Mouse (Mus musculus): ENCODE measurements around the gene Serpinf1. TPM values are rescaled to one million over a fixed set of nuclear protein-coding genes. Genes with fewer than 3 reads are reported as not detected.

Serpinf1 gene
- polyA plus RNA-seq, 1 experiment: 13.7 TPM

DNA sequence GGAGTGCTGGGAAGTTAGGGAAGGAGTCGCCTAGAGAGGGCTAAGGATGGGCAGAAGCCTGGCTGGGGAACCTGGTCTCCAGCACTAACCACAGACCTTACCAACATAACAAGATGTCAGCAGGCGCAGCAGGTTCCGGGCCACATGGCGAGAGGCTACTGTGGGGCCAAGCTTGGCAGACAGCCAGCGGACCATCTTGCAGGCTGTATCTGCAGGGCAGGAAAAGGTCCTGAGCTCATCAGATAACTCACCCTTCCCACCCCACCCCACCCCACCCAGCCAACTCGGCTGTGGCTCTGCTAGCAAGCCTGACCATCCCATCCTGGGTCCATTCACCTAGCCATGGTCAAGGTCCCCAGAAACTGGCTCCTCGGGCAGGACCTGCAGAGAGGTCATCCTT lies 27.2 kb upstream of the Serpinf1 start:
- Histone ChIP-seq H3K4me1 (ENCODE audit: control insufficient read depth, insufficient read depth, low read length) (peaks cover 9% of the 10 kb centered on the region), H3K27ac (ENCODE audit: insufficient read depth, low read length) (no peak overlapping the region), H3K4me3 (ENCODE audit: insufficient read depth, low read length) (no peak overlapping the region)
- TF ChIP-seq POLR2A (IDR thresholded peaks at IDR 0.05; ENCODE audit: extremely low read depth, insufficient read depth, low read length) (no peak), CTCF (IDR thresholded peaks at IDR 0.05; ENCODE audit: extremely low read depth, insufficient read depth, low read length) (no peak)

DNA sequence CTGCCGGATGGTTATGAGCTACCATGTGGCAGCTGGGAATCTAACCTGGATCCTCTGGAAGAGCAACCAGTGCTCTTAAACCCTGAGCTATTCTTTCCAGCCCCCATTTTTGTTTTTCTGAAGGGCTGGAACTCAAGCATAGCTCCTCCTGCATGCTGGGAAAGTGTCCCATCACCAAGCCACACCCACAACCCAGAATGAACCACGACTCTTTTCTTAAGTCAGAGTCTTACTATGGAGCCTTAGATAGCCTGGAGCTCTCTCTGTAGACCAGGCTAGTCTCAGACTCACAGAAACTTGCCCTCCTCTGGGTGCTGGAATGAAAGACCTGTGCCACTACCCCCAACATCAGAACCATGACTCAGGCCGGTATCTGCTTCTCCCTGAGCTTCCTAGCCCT lies 26.1 kb upstream of the Serpinf1 start:
- Histone ChIP-seq H3K4me3 (ENCODE audit: insufficient read depth, low read length) (no peak overlapping the region), H3K27ac (ENCODE audit: insufficient read depth, low read length) (no peak overlapping the region), H3K4me1 (ENCODE audit: control insufficient read depth, insufficient read depth, low read length) (peaks cover 9% of the 10 kb centered on the region)
- TF ChIP-seq POLR2A (IDR thresholded peaks at IDR 0.05; ENCODE audit: extremely low read depth, insufficient read depth, low read length) (no peak), CTCF (IDR thresholded peaks at IDR 0.05; ENCODE audit: extremely low read depth, insufficient read depth, low read length) (no peak)

DNA sequence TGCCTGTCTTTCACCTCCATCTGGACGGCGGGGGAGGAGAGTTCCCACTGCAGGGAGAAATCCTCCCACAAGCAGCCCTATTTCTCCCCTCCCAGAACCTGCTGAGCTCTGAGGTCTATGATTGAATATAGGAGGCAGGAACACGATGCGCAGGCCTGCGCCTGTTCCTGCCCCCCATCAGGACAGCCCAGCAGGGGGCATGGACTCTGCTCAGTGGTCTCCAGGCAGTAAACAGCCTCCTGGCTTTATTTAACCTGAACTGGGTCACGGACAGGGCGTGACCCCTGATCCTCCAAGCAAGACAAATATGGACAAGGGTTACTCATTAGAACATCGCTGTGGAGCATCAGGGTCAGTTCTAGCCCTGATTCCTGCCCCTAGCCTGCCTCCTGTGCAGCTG lies 21.2 kb upstream of the Serpinf1 start:
- Histone ChIP-seq H3K4me3 (ENCODE audit: insufficient read depth, low read length) (no peak overlapping the region), H3K27ac (ENCODE audit: insufficient read depth, low read length) (no peak overlapping the region), H3K4me1 (ENCODE audit: control insufficient read depth, insufficient read depth, low read length) (no peaks in the 10 kb centered on the region)
- TF ChIP-seq POLR2A (IDR thresholded peaks at IDR 0.05; ENCODE audit: extremely low read depth, insufficient read depth, low read length): no peak
- no peak for TF ChIP-seq CTCF (IDR thresholded peaks at IDR 0.05; ENCODE audit: extremely low read depth, insufficient read depth, low read length)

DNA sequence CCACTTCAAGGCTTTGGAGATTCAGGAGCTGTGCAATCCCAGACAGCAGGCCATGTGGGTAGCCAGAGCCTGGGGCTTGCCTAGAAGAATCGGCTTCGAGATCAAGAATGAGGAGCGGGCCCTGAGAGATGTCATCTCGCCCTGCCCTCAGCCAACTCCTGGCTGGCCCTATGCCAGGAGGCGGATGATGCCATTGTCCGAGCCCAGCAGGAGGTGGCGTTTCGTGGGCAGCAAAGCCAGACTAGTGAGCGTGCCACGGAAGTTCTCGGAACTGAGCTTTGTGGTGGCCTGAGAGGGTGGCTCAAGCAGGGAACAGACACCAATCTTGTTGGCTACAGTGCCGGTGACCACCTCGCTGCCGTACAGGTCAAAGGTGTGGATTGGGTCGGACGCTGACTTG lies 19.1 kb upstream of the Serpinf1 start:
- H3K4me3 ChIP-seq (ENCODE audit: insufficient read depth, low read length): no peak overlapping the region
- H3K4me1 ChIP-seq (ENCODE audit: control insufficient read depth, insufficient read depth, low read length): no peaks in the 10 kb centered on the region
- TF ChIP-seq POLR2A (IDR thresholded peaks at IDR 0.05; ENCODE audit: extremely low read depth, insufficient read depth, low read length) (no peak), CTCF (IDR thresholded peaks at IDR 0.05; ENCODE audit: extremely low read depth, insufficient read depth, low read length) (no peak)
- no peak overlapping the region for H3K27ac ChIP-seq (ENCODE audit: insufficient read depth, low read length)

DNA sequence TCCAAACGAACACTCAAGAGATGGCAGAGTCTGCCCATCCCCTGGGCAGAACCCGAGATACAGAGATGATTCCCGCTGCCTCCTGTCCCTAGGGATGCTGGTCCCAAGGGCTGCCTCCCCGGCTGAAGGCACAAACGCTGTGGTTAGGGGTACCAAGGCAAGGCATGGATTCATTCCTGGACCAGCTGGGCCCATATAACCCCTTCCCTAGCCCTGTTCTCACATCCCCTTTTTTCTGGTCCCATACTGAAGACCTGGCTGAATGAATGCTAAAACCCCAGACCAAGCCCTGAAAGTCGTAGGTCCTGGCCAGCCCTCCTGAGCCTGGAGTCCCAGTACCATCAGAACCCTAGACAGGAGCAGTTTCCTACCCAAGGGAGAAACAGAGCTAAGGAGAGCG lies 18.5 kb upstream of the Serpinf1 start:
- Histone ChIP-seq H3K27ac (ENCODE audit: insufficient read depth, low read length) (no peak overlapping the region), H3K4me1 (ENCODE audit: control insufficient read depth, insufficient read depth, low read length) (no peaks in the 10 kb centered on the region)
- TF ChIP-seq CTCF (IDR thresholded peaks at IDR 0.05; ENCODE audit: extremely low read depth, insufficient read depth, low read length) (no peak), POLR2A (IDR thresholded peaks at IDR 0.05; ENCODE audit: extremely low read depth, insufficient read depth, low read length) (no peak)

DNA sequence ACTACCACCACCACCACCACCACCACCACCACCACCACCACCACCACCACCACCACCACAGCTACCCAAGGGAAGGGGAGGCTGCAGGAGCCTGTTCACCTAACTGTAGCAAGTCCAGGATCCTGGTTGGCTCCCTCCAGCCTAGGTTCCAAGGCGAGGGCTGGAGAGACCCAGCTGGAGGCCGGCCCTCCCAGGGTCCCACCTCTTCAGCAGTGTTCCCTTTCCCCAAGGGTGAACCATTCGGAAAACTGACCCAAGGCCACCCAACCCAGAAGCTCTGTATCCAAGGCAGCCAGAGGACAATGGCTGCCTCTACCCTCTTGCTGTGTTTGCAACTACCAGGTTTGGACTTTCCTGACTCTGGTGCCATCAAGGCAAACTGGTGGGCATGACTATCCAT lies 17.4 kb upstream of the Serpinf1 start:
- H3K27ac ChIP-seq (ENCODE audit: insufficient read depth, low read length): no peak overlapping the region
- H3K4me3 ChIP-seq (ENCODE audit: insufficient read depth, low read length): no peak overlapping the region
- TF ChIP-seq CTCF (IDR thresholded peaks at IDR 0.05; ENCODE audit: extremely low read depth, insufficient read depth, low read length) (no peak), POLR2A (IDR thresholded peaks at IDR 0.05; ENCODE audit: extremely low read depth, insufficient read depth, low read length) (no peak)
- no peaks in the 10 kb centered on the region for H3K4me1 ChIP-seq (ENCODE audit: control insufficient read depth, insufficient read depth, low read length)

More for the DNA sequence above, 18.5 kb upstream of the Serpinf1 start:
- no peak overlapping the region for H3K4me3 ChIP-seq (ENCODE audit: insufficient read depth, low read length)

DNA sequence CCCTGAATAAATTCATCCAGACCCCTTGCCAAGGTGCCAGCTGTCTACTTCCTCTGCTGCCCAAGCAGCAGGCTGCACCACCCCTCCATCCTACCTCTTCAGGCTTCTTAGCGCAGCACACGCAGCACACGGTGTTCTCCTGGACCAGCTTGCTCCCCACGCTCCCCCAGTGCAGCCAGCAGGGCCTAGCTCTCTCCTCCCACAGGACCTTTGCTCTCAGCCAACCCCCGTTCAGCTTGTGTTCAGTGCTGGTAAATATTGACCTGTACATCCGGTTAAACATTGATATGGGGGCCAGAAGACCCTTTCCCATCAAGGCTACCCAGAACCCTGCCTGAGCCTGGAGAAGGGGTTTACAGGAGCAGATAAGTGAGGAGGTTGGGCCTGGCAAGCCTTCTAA lies 16.9 kb upstream of the Serpinf1 start, which contains the start of gene Serpinf2:
Gene Serpinf2 (minus strand): TSS at position 229 of the 400 bp plus-strand sequence.
- Histone ChIP-seq H3K4me1 (ENCODE audit: control insufficient read depth, insufficient read depth, low read length) (no peaks in the 10 kb centered on the region), H3K27ac (ENCODE audit: insufficient read depth, low read length) (no peak within 1 kb of the TSS), H3K4me3 (ENCODE audit: insufficient read depth, low read length) (no peak within 1 kb of the TSS)
- TF ChIP-seq POLR2A (IDR thresholded peaks at IDR 0.05; ENCODE audit: extremely low read depth, insufficient read depth, low read length) (no peak), CTCF (IDR thresholded peaks at IDR 0.05; ENCODE audit: extremely low read depth, insufficient read depth, low read length) (no peak)

DNA sequence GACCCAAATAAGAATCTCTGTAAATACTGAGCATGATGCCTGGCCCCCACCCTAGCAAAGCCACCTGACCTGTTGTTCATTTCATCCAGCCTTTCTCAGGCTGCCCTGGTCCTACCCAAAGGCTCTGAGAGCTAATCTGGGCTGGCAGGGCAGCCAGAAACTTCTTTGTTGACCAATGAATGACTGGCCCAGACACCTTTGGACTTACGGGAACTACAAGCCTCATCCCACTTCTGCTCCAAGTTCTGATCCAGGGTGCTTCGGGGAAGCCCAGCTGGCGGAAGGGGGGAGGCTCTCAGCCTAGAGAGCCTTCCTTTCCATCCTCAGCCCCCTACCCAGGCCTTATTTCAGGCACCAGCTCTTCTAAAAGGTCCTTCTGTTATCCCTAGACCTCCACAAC lies 16.3 kb upstream of the Serpinf1 start:
- no peak for TF ChIP-seq POLR2A (IDR thresholded peaks at IDR 0.05; ENCODE audit: extremely low read depth, insufficient read depth, low read length)
- no peak for TF ChIP-seq CTCF (IDR thresholded peaks at IDR 0.05; ENCODE audit: extremely low read depth, insufficient read depth, low read length)
- H3K27ac ChIP-seq (ENCODE audit: insufficient read depth, low read length): no peak overlapping the region

DNA sequence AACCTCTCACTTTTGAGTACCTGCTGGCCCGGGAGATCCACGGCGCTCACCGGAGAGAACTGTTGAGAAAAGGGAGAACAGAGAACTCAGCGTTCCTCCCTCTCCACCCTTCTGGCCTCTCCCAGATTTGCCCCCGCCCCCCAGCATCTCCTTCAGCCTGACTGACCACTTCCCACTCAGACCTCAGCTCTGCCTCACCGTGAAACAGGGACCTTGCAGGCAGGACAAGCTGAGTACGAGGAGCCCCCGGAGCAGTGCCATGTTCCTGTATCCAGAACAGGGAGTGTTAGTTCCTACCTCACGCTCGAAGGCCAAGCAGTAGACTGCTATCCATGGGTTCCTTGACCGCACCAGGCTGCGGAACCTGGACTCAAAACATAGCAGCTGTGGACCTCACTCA lies 15.7 kb upstream of the Serpinf1 start:
- H3K27ac ChIP-seq (ENCODE audit: insufficient read depth, low read length): no peak overlapping the region
- TF ChIP-seq POLR2A (IDR thresholded peaks at IDR 0.05; ENCODE audit: extremely low read depth, insufficient read depth, low read length): no peak
- TF ChIP-seq CTCF (IDR thresholded peaks at IDR 0.05; ENCODE audit: extremely low read depth, insufficient read depth, low read length): no peak
- no peak overlapping the region for H3K4me3 ChIP-seq (ENCODE audit: insufficient read depth, low read length)
- no peaks in the 10 kb centered on the region for H3K4me1 ChIP-seq (ENCODE audit: control insufficient read depth, insufficient read depth, low read length)

More for the DNA sequence above, 16.3 kb upstream of the Serpinf1 start:
- H3K4me1 ChIP-seq (ENCODE audit: control insufficient read depth, insufficient read depth, low read length): no peaks in the 10 kb centered on the region
- no peak overlapping the region for H3K4me3 ChIP-seq (ENCODE audit: insufficient read depth, low read length)

DNA sequence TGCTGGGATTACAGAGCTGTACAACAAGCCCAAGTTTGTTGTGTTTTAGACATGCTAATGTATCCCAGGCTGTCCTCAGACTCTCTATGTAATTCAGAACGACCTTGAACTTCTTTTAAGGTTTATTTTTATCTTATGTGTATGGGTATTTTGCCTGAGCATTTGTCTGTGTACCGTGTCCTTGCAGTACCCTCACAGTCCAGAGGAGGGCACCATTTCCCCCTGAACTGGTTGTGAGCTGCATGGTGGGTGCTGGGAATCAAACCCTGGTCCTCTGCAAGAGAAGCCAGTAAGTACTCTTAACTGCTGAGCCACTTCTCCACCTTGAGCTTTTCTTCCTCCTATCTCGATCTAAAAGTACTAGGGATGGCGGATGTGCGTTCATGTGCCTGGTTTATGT lies 11.6 kb upstream of the Serpinf1 start:
- TF ChIP-seq POLR2A (IDR thresholded peaks at IDR 0.05; ENCODE audit: extremely low read depth, insufficient read depth, low read length) (no peak), CTCF (IDR thresholded peaks at IDR 0.05; ENCODE audit: extremely low read depth, insufficient read depth, low read length) (no peak)
- Histone ChIP-seq H3K4me1 (ENCODE audit: control insufficient read depth, insufficient read depth, low read length) (no peaks in the 10 kb centered on the region), H3K27ac (ENCODE audit: insufficient read depth, low read length) (no peak overlapping the region), H3K4me3 (ENCODE audit: insufficient read depth, low read length) (no peak overlapping the region)

All from cortical plate, adult 2 months (tissue).